Mouse (Mus musculus): ENCODE measurements around the gene Nifk.

Gene Nifk

DNA sequence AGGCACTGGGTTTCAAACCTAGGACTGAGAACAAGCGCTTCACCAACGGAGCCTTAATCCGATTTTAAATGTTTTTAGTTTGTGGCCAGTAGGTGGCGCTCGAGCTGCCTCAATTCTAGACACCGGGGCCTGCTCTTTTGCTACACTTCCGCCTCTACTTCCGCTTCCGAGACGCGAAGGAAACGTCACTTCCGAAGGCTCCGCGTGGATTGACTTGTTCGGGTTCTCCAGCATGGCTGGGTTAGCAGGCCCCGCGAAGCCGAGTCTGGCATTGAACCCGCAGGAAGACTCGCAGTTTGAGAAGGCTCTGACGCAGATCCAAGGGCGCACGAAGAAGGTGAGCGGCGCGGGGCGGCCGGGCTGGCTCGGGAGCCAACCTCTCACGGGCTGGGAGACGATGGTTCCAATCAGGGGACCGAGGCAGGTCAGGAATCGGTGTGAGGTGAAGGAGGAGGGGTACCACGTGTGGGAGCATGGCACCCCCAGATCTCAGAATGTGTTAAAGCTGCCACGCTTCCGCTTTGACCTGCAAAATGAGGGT is at the start of gene Nifk:
Gene Nifk (plus strand): TSS at position 179 of the 541 bp plus-strand sequence.
- peak; percentile 98 for DNase-seq (ENCODE audit: low read depth)

DNA sequence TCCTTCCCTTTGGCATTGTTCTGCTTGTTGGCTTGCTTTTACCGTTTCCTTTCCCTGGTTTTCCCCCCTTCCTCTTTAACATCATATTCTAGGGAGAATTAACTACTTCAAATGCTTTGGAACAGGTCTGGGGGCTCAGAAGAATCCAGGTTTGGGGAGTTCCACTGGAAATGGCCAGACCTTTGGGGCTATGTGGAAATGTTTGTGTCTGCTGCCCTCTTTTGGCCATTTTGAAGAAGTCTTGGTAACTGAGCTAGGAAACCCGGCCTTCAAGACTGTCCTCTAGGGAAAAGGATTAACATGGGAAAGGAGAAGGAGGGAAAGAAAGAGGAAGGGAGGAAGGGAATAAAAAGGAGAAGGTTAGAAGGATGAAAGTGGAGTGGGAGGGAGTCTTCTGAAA is 46.5 kb upstream of the Nifk start:
- peak; percentile 25 for DNase-seq (ENCODE audit: low read depth)

- DNase-seq (ENCODE audit: low read depth): no peak
Measured at GRCm38 (mm10) chr1:118292291-118292690, 29.3 kb upstream of the Nifk start.

GRCm38 (mm10) chr1:118294192-118294591 is 27.4 kb upstream of the Nifk start:
- DNase-seq (ENCODE audit: low read depth): no peak

- no peak for DNase-seq (ENCODE audit: low read depth)
Measured at GRCm38 (mm10) chr1:118294826-118295225, 26.8 kb upstream of the Nifk start.

DNA sequence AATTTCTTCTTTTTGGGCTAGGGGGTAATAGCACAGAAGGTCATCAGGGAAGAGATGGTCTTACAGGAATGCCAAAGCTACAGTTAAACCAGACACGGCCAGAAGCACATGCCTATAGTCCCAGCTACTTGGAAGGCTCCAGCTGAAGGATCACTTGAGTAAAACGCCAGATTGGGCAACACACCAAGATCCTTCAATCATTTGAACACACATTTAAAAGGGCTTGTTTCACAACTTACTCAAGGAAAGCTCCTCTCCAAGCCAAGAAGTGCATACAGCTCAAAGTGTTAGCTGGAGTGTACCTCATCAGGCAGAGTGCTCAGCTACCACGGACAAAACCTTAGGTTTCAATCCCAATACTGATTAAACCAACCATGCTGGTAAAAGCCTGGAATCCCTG is 25.0 kb upstream of the Nifk start:
- DNase-seq (ENCODE audit: low read depth): no peak

- DNase-seq (ENCODE audit: low read depth): no peak
Measured at GRCm38 (mm10) chr1:118297719-118298118, 23.9 kb upstream of the Nifk start.

GRCm38 (mm10) chr1:118310780-118311621 is 10.6 kb upstream of the Nifk start:
- DNase-seq (ENCODE audit: low read depth): peak; percentile 88

DNA sequence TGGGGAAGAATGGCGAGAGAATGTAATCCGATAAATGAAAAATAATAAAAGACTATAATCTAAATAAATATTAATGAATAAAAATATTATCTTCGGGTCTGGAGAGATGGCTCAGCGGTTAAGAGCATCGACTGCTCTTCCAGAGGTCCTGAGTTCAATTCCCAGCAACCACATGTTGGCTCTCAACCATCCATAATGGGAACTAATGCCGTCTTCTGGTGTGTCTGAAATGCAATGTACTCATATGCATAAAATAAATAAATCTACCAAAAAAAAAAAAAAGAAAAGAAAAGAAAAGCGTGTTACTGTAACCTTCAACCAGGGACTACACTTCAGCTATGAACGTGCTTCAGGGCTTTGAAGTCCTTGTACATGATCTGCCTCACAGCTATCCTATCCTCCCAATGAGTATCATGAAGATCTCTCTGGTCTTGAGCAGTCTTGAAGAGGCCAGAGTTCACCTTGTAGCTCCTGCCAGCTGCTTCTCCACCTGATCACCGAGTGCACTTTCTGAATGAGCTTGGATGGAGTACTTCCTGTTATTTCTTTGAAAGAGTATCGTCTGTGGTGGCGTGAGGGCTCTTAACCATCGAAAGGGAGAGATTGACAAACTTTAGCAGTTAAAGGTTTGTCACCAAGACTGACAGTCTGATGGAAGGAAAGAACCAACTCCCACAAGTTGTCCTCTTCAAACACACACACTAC is 9.9 kb upstream of the Nifk start, which contains the start of gene Tsn:
Gene Tsn (minus strand): TSS at position 118 of the 705 bp plus-strand sequence.
- peak; percentile 47 for DNase-seq (ENCODE audit: low read depth)

DNA sequence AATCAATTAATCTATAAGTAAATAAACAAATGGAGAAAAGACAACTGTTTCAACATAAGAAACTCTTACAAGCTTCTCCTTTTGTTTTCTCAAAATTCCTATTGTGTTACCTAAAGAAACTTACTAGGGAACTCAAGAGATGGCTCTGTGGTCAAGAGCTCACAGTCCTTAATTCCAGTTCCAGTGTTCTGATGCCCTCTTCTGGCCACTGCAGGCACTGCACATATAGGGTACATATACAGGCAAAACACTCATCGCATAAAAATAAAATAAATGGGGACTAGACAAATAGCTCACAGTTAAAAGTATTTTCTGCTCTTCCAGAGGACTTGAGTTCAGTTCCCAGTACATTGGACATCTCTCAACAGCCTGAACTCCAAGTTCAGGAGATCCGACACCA is 943 bp upstream of the Nifk start:
- DNase-seq (ENCODE audit: low read depth): peak; percentile 75

- DNase-seq (ENCODE audit: low read depth): no peak
Measured at GRCm38 (mm10) chr1:118334749-118335713, 13.4 kb downstream of the Nifk start.

DNA sequence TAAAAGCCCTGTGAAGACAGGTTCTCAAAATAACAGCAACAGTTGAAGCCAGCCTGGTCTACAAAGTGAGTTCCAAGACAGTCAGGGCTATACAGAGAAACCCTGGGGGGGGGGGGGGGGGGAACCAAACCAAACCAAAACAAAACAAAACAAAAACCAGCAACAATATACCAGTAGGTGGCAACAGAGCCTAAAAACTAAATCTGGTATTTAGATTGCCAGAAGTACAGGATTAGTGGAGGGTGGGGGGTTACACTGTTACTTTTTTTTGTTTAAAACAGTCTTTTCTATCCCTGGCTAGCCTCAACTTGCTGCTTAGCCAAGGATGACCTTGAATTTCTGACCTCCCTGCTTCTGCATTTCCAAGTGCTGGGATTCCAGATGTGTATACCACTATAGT is 14.2 kb downstream of the Nifk start:
- DNase-seq (ENCODE audit: low read depth): peak; percentile 52

DNA sequence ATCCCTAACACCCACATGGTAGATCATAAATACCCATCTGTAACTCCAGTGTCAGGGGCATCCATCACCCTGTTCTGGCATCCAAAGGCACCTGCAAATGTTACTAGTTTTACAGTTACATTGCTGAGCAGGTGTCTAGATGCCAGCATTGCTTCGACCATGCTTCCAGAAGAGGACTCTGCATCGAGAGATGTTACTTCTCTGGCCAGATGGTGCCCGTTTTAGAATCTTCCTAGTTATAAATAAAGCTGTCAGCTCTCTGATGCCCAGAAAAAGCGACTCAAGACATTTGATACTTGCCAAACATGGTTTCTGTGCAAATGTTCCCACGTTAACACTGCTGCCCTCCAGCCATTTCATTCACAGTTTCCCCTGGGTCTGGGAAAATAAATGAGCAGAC is 16.3 kb downstream of the Nifk start:
- DNase-seq (ENCODE audit: low read depth): no peak

DNA sequence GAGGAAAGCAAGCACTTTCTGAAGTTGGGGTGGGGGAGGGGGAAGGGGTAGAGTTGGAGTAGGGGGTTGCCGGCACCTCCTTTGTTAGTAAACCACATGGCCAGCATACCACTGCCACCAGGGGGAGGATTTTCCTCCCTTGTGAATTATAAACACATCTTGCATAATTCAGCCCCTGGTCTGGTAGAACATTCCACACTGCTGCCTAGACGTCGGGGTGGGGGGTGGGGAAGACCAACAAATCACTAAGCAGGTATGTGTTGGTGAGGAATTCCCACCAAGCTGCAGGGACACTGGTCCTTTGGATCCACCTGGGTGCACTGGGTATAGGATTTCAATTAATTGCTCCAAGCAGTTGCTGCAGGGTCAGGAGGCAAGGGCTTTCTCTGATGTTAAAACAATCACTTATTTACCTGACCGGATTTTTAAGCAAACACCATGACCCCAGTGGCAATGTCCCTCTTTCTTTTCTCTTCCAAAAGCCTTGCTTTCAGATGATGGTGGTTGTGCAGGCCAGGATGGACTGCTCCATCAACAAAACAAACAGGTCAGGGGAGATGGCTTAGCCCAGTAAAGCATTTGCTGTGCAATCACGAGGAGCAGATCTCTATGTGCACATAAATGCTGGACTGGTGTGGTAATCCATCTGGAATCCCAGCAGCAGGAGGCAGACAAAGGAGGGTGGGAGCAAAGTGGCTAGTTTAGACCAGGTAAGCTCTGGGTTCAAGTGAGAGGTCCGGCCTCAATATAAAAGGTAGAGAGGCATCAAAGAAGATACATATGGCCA is 22.2 kb downstream of the Nifk start:
- DNase-seq (ENCODE audit: low read depth): no peak

GRCm38 (mm10) chr1:118349922-118350321 is 28.3 kb downstream of the Nifk start:
- DNase-seq (ENCODE audit: low read depth): no peak

DNA sequence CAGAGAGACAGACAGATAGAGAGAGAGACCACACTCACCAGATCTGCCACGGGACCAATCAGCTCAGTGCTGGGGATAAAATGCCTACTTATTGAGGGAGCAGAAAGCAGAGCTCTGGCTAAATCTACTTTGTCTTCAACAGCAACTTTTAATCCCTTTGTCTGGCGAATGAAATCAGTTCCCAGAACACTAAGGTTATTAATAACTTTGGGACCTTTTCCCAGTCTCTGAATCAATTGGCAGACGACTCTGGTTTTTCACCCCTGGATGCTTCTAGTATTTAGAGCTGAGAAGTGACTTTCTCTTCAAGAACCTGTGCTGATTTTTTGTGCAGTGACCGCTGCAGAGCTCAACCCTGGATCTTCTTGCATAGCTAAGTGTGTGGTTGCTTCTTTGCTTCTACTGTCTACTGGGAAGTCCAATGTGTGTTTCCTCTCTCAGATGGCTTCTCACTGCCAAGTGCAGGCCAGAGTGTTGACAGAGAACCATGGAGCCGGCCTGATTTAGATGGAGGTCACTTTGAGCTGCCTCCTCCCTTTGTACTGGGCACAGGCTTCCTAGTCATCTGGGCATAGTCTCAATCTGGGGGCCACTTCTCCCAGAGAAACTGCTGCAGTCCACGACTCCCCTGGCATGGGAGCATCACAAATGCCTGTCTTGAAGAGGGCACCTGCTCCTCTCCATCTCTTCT is 37.6 kb downstream of the Nifk start:
- DNase-seq (ENCODE audit: low read depth): no peak

GRCm38 (mm10) chr1:118367970-118368369 is 46.3 kb downstream of the Nifk start:
- DNase-seq (ENCODE audit: low read depth): peak; percentile 37

GRCm38 (mm10) chr1:118368721-118369461 is 47.3 kb downstream of the Nifk start:
- no peak for DNase-seq (ENCODE audit: low read depth)

DNA sequence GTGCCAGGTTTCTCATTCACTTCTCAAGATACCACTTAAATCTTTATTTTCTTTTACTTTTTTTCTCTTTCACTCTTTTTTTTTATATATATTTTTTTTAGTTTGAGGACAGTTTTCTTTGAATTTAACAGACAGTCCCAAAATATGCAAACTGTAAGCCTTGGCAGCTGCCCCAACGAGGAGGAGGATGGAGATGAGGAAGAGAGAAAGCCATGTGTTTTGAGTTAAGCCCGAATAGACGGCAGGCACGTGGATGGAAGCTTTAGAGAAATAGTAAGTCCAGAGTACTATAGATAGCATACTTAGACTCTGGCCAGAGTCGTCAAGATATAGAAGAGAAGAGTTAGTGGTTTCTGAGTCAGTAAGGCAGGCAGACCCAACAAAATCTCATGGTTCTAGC is 56.1 kb downstream of the Nifk start:
- DNase-seq (ENCODE audit: low read depth): no peak

Measured in induced T-regulatory cell, adult 2 months (primary cell).